Mouse (Mus musculus): ENCODE measurements around the gene Kdm4c. TPM values are rescaled to one million over a fixed set of nuclear protein-coding genes. Genes with fewer than 3 reads are reported as not detected.
"Not testable (repeated sequence)": the region's sequence is repeated elsewhere in the genome, so short reads cannot be mapped to it uniquely, and the experiment has no call there.

Kdm4c gene
- total RNA-seq (2022) = 1 to 10 TPM; 6.8 to 8.5 (median 7.9) TPM

GRCm38 (mm10) chr4:74242176-74242575 lies at the start of gene Kdm4c:
Kdm4c (plus strand) TSS chr4:74242497.
- DNase-seq (ENCODE audit: low spot score in 2 of 2) = no peak

- DNase-seq (ENCODE audit: low spot score in 2 of 2) = no peak
These were observed 41.0 kb upstream of the Kdm4c start for GRCm38 (mm10) chr4:74201281-74201811.

- DNase-seq (ENCODE audit: low spot score in 2 of 2) = not testable (repeated sequence)
These were observed 20.5 kb upstream of the Kdm4c start for GRCm38 (mm10) chr4:74221780-74222179.

- no peak for DNase-seq (ENCODE audit: low spot score in 2 of 2)
These were observed 19.9 kb upstream of the Kdm4c start for GRCm38 (mm10) chr4:74222360-74222759.

GRCm38 (mm10) chr4:74224210-74224609 lies 18.1 kb upstream of the Kdm4c start:
- no peak for DNase-seq (ENCODE audit: low spot score in 2 of 2)

GRCm38 (mm10) chr4:74230994-74231393 lies 11.3 kb upstream of the Kdm4c start:
- no peak for DNase-seq (ENCODE audit: low spot score in 2 of 2)

- no peak for DNase-seq (ENCODE audit: low spot score in 2 of 2)
These were observed 10.9 kb upstream of the Kdm4c start for GRCm38 (mm10) chr4:74231405-74231804.

GRCm38 (mm10) chr4:74233534-74233933 lies 8.8 kb upstream of the Kdm4c start:
- DNase-seq (ENCODE audit: low spot score in 2 of 2) = no peak

GRCm38 (mm10) chr4:74251348-74252244 lies 9.3 kb downstream of the Kdm4c start:
- peak; percentile 96 to 97 for DNase-seq (ENCODE audit: low spot score in 2 of 2)

- DNase-seq (ENCODE audit: low spot score in 2 of 2) = peak in 1 of 2 experiments; percentile 23
These were observed 10.2 kb downstream of the Kdm4c start for GRCm38 (mm10) chr4:74252245-74253105.

- DNase-seq (ENCODE audit: low spot score in 2 of 2) = no peak
These were observed 15.6 kb downstream of the Kdm4c start for GRCm38 (mm10) chr4:74257882-74258281.

- DNase-seq (ENCODE audit: low spot score in 2 of 2) = no peak
These were observed 16.2 kb downstream of the Kdm4c start for GRCm38 (mm10) chr4:74258538-74258937.

GRCm38 (mm10) chr4:74259331-74259730 lies 17.0 kb downstream of the Kdm4c start:
- DNase-seq (ENCODE audit: low spot score in 2 of 2) = no peak

- no peak for DNase-seq (ENCODE audit: low spot score in 2 of 2)
These were observed 19.6 kb downstream of the Kdm4c start for GRCm38 (mm10) chr4:74261879-74262278.

- no peak for DNase-seq (ENCODE audit: low spot score in 2 of 2)
These were observed 22.2 kb downstream of the Kdm4c start for GRCm38 (mm10) chr4:74264428-74264955.

- DNase-seq (ENCODE audit: low spot score in 2 of 2) = no peak
These were observed 28.9 kb downstream of the Kdm4c start for GRCm38 (mm10) chr4:74271180-74271579.

GRCm38 (mm10) chr4:74277486-74277885 lies 35.2 kb downstream of the Kdm4c start:
- DNase-seq (ENCODE audit: low spot score in 2 of 2) = no peak

- DNase-seq (ENCODE audit: low spot score in 2 of 2) = no peak
These were observed 37.9 kb downstream of the Kdm4c start for GRCm38 (mm10) chr4:74280170-74280569.

- no peak for DNase-seq (ENCODE audit: low spot score in 2 of 2)
These were observed 45.6 kb downstream of the Kdm4c start for GRCm38 (mm10) chr4:74287851-74288250.

- DNase-seq (ENCODE audit: low spot score in 2 of 2) = no peak
These were observed 52.4 kb downstream of the Kdm4c start for GRCm38 (mm10) chr4:74294726-74295125.

GRCm38 (mm10) chr4:74305315-74306105 lies 63.2 kb downstream of the Kdm4c start:
- DNase-seq (ENCODE audit: low spot score in 2 of 2) = no peak

Data from gastrocnemius, adult 8-10 months (tissue).